Mouse (Mus musculus): ENCODE measurements around the gene Man1a2. TPM values are rescaled to one million over a fixed set of nuclear protein-coding genes. Genes with fewer than 3 reads are reported as not detected.
A peak's percentile ranks its signal among the peaks of the same experiment; 100 is the strongest.

Man1a2 gene
- polyA plus RNA-seq (2012; ENCODE audit: insufficient read depth, insufficient read length, missing spikeins), result 29.2 and 31.7 TPM in 2 replicates

GRCm38 (mm10) chr3:100685087-100685762 lies at the start of gene Man1a2:
Man1a2 (minus strand) TSS chr3:100685503.
- H3K4me1 ChIP-seq (ENCODE audit: control insufficient read depth, insufficient read depth, low read length), result peaks cover 9% of the 10 kb centered on the region
- TF ChIP-seq CTCF (IDR thresholded peaks at IDR 0.05; ENCODE audit: low read depth, low read length) (no peak), POLR2A (IDR thresholded peaks at IDR 0.05; ENCODE audit: borderline replicate concordance, low read depth, low read length) (peak; percentile 94)
- H3K4me3 ChIP-seq (ENCODE audit: insufficient read depth, low read length), result peak within 1 kb of the TSS; percentile 87
- H3K27ac ChIP-seq (ENCODE audit: insufficient read depth, low read depth, low read length), result peak within 1 kb of the TSS; percentile 78

GRCm38 (mm10) chr3:100734482-100735154 lies 49.3 kb upstream of the Man1a2 start:
- TF ChIP-seq POLR2A (IDR thresholded peaks at IDR 0.05; ENCODE audit: borderline replicate concordance, low read depth, low read length) (no peak), CTCF (IDR thresholded peaks at IDR 0.05; ENCODE audit: low read depth, low read length) (no peak)
- peaks cover 8% of the 10 kb centered on the region for H3K4me1 ChIP-seq (ENCODE audit: control insufficient read depth, insufficient read depth, low read length)
- peak overlapping the region; percentile 21; the same call in 1 of the 2 replicates for H3K4me3 ChIP-seq (ENCODE audit: insufficient read depth, low read length)
- peak overlapping the region; percentile 11; the same call in 1 of the 2 replicates for H3K27ac ChIP-seq (ENCODE audit: insufficient read depth, low read depth, low read length)

- H3K4me1 ChIP-seq (ENCODE audit: control insufficient read depth, insufficient read depth, low read length), result peaks cover 8% of the 10 kb centered on the region
- no peak overlapping the region for H3K27ac ChIP-seq (ENCODE audit: insufficient read depth, low read depth, low read length)
- no peak overlapping the region for H3K4me3 ChIP-seq (ENCODE audit: insufficient read depth, low read length)
- TF ChIP-seq POLR2A (IDR thresholded peaks at IDR 0.05; ENCODE audit: borderline replicate concordance, low read depth, low read length), result no peak
- TF ChIP-seq CTCF (IDR thresholded peaks at IDR 0.05; ENCODE audit: low read depth, low read length), result no peak
Measured at GRCm38 (mm10) chr3:100731896-100732295, 46.6 kb upstream of the Man1a2 start.

- TF ChIP-seq CTCF (IDR thresholded peaks at IDR 0.05; ENCODE audit: low read depth, low read length) (no peak), POLR2A (IDR thresholded peaks at IDR 0.05; ENCODE audit: borderline replicate concordance, low read depth, low read length) (no peak)
- no peak overlapping the region for H3K4me3 ChIP-seq (ENCODE audit: insufficient read depth, low read length)
- peaks cover 8% of the 10 kb centered on the region for H3K4me1 ChIP-seq (ENCODE audit: control insufficient read depth, insufficient read depth, low read length)
- H3K27ac ChIP-seq (ENCODE audit: insufficient read depth, low read depth, low read length), result no peak overlapping the region
Measured at GRCm38 (mm10) chr3:100731347-100731746, 46.0 kb upstream of the Man1a2 start.

- Histone ChIP-seq H3K4me3 (ENCODE audit: insufficient read depth, low read length) (no peak overlapping the region), H3K4me1 (ENCODE audit: control insufficient read depth, insufficient read depth, low read length) (no peaks in the 10 kb centered on the region), H3K27ac (ENCODE audit: insufficient read depth, low read depth, low read length) (no peak overlapping the region)
- TF ChIP-seq CTCF (IDR thresholded peaks at IDR 0.05; ENCODE audit: low read depth, low read length) (no peak), POLR2A (IDR thresholded peaks at IDR 0.05; ENCODE audit: borderline replicate concordance, low read depth, low read length) (no peak)
Measured at GRCm38 (mm10) chr3:100728008-100728712, 42.9 kb upstream of the Man1a2 start.

- Histone ChIP-seq H3K4me3 (ENCODE audit: insufficient read depth, low read length) (no peak overlapping the region), H3K4me1 (ENCODE audit: control insufficient read depth, insufficient read depth, low read length) (no peaks in the 10 kb centered on the region), H3K27ac (ENCODE audit: insufficient read depth, low read depth, low read length) (no peak overlapping the region)
- TF ChIP-seq POLR2A (IDR thresholded peaks at IDR 0.05; ENCODE audit: borderline replicate concordance, low read depth, low read length) (no peak), CTCF (IDR thresholded peaks at IDR 0.05; ENCODE audit: low read depth, low read length) (no peak)
Measured at GRCm38 (mm10) chr3:100725960-100726674, 40.8 kb upstream of the Man1a2 start.

- Histone ChIP-seq H3K27ac (ENCODE audit: insufficient read depth, low read depth, low read length) (no peak overlapping the region), H3K4me3 (ENCODE audit: insufficient read depth, low read length) (no peak overlapping the region), H3K4me1 (ENCODE audit: control insufficient read depth, insufficient read depth, low read length) (no peaks in the 10 kb centered on the region)
- TF ChIP-seq CTCF (IDR thresholded peaks at IDR 0.05; ENCODE audit: low read depth, low read length) (no peak), POLR2A (IDR thresholded peaks at IDR 0.05; ENCODE audit: borderline replicate concordance, low read depth, low read length) (no peak)
Measured at GRCm38 (mm10) chr3:100720786-100721300, 35.5 kb upstream of the Man1a2 start.

- Histone ChIP-seq H3K4me1 (ENCODE audit: control insufficient read depth, insufficient read depth, low read length) (peaks cover 5% of the 10 kb centered on the region), H3K27ac (ENCODE audit: insufficient read depth, low read depth, low read length) (no peak overlapping the region), H3K4me3 (ENCODE audit: insufficient read depth, low read length) (no peak overlapping the region)
- TF ChIP-seq CTCF (IDR thresholded peaks at IDR 0.05; ENCODE audit: low read depth, low read length) (no peak), POLR2A (IDR thresholded peaks at IDR 0.05; ENCODE audit: borderline replicate concordance, low read depth, low read length) (no peak)
Measured at GRCm38 (mm10) chr3:100716241-100716640, 30.9 kb upstream of the Man1a2 start.

GRCm38 (mm10) chr3:100715367-100715766 lies 30.1 kb upstream of the Man1a2 start:
- TF ChIP-seq POLR2A (IDR thresholded peaks at IDR 0.05; ENCODE audit: borderline replicate concordance, low read depth, low read length) (no peak), CTCF (IDR thresholded peaks at IDR 0.05; ENCODE audit: low read depth, low read length) (no peak)
- Histone ChIP-seq H3K4me1 (ENCODE audit: control insufficient read depth, insufficient read depth, low read length) (peaks cover 5% of the 10 kb centered on the region), H3K27ac (ENCODE audit: insufficient read depth, low read depth, low read length) (no peak overlapping the region), H3K4me3 (ENCODE audit: insufficient read depth, low read length) (no peak overlapping the region)
